Mouse (Mus musculus) heart, adult 8-10 months (tissue): ENCODE measurements around the gene Tead3. TPM values are rescaled to one million over a fixed set of nuclear protein-coding genes. Genes with fewer than 3 reads are reported as not detected.
"Not testable (repeated sequence)": the region's sequence is repeated elsewhere in the genome, so short reads cannot be mapped to it uniquely, and the experiment has no call there.

Experiments used
- DNase-seq: peaks from one replicate; pipeline ENCODE4 v3.0.0; 2022; ENCODE audit warnings: low spot score
- total RNA-seq, 4 experiments: library from RNA; stranded (reverse); gene quantifications; 2 replicates each; pipeline ENCODE4 v1.2.4; 2022

Gene Tead3
- total RNA-seq, 4 experiments from 2014 or later = 8.4 to 15.6 (median 11.7) TPM

DNA sequence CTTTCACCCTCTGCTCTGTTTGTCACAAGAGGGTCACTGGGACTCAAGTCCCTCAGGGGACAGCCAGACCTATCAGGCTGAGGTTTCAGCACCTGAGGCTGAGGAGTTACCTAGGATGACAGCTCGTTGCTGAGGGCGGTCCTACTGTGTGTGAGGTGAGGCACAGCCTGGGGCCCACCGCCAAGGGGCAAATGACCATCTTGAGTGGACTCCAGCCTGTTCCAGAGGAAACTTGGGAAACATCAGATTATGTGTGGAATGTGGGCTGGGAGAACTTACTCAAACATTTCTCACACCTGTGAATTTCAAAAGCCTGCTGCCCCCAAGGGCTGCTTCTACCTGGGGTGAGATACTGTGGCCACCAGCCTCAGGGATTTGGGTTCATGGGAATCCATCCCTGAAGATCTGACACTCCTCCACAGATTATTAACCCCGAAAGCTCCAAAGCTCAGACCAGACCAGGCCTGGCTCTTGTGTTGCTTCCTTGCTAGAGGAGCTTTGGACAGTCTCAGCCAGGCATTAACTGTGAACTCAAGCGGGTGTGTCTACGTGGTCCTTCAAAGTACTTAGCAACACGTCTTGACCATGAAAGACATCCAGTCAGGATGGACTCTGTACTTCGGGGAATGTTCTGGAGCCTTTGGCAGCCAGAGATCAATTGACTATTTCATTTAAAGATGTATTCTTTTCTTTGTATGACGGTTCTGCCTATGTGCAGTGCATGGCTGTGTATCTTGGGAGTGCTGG lies 10.1 kb upstream of the Tead3 start:
- no peak for DNase-seq

DNA sequence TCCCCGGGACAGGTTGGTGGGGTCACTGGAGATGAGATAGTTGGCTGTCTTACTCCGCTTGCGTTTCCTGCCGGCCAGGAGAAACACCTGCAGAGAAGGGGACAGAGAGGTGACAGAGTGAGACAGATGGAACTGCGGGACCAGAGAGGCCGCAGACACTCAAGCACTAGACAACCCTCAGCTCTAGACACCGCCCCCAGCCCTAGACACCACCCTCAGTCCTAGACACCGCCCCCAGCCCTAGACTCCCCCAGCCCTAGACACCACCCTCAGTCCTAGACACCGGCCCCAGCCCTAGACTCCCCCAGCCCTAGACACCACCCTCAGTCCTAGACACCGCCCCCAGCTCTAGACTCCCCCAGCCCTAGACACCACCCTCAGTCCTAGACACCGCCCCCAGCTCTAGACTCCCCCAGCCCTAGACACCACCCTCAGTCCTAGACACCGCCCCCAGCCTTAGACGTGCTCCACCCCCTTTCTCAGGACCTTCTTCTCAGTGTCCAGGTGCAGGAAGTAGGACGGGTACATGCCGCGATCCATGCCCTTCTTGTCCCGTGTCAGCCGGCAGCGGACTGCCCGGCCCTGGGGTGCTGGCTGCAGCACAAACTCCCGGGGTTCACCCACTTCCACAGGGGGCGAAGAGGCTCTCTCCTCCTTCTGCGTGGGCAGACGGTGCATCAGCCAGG lies 8.1 kb upstream of the Tead3 start:
- DNase-seq = not testable (repeated sequence)

DNA sequence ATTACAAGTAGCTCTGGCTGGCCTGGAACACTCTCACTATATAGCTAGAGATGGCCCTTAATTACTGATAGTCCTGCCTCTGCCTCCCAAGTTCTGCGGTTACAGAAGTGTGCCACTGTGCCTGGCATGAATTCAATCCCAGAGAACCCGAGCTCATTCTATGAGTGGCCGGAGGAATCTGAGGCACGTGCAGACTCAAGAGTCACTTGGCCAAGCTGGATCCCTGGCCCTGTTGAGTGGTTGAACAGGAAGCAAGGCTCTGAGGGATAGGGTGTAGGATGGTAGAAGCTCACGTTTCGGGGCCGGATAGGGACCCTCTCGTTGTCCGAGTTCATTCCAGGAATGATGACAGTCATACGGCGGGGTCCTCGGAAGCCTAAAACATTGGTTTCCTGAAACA lies 5.3 kb upstream of the Tead3 start:
- DNase-seq = no peak

DNA sequence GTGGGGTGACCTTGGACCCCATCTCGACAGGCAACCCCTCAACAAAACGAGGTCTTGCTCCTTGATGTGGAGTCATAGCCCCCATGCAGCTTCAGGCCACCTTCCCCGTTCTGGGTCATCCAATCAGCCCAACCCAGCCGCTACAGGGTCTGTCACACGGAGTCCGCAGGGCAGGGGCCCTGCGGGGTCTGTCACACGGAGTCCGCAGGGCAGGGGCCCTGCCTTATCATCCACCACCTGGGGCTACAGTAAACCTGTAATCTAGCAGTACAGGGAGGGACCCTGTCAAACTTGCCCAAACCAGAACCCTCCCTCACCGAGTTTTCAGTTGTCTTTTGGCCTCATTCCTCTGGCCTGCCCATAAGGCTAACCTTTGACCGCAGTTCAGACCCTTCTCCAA lies 1.4 kb upstream of the Tead3 start:
- no peak for DNase-seq

- DNase-seq = no peak
These were observed 805 bp upstream of the Tead3 start for GRCm38 (mm10) chr17:28351353-28351890.

DNA sequence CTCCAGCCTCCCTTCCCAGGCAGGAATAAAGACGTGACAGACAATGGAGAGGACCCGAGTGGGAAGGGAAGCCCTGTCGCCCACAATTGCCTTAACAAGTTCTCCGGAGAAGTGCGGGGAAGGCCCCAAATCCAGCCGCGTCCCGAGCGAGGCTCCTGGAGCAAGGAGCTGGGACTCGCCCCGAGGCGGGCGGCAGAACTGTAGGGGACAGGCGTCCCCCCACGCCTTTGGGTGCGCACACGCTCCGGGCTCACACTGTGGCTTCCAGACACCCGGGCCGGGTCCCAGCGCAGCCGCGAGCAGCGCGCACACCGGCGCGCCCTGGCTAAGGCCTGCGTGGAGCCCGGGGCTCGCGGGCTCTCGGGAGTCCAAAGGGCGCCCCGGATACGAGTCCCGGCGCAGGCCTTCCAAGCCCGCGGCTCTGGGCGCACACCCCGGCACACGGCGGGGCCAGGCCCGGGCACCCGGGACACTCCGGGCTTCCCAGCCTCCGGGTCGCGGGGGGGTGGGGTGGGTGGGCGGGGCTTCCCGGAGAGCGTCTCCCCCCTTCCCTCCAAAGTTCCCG lies 634 bp downstream of the Tead3 start:
- DNase-seq = no peak

GRCm38 (mm10) chr17:28349264-28349880 lies 1.2 kb downstream of the Tead3 start:
- no peak for DNase-seq

GRCm38 (mm10) chr17:28348211-28348610 lies 2.4 kb downstream of the Tead3 start:
- DNase-seq = no peak

DNA sequence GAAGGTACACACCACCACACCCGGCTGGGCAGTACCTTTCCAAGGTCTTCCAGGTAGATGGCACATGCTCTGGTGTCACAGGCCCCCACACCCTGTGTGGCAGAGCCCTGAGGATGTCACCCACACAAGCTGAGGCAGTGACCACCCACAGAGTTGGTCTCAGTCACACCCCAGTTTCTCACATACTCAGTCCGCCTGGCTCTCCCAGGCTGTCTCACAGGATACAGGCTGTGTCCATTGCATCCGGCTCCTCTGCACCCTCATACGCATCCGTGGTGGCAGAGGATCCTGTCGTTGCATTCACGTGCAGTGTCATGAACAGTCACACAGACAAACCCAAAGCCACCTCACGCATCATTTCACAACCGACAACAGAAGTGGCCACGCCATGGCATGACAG lies 3.3 kb downstream of the Tead3 start:
- DNase-seq = no peak

DNA sequence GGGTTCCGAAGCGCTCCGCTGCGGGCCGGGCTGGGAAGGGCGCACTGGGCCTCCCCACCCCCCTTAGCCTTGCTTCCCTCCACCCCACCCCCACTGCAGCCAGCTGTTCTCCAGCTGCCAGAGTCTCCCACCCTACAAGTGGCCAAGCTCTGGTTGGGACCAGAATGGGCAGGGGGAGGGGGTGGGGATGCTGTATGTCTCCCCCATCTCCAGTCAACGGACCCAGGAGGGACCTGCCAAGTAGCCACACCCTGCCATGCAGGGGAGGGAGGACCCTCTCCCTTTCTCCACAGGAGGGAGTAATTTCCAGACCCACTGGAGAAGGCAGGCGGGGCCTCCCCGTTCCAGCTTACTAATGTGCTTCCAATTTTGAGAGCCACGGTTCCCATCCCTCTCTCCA lies 4.7 kb downstream of the Tead3 start:
- no peak for DNase-seq

- no peak for DNase-seq
These were observed 5.3 kb downstream of the Tead3 start for GRCm38 (mm10) chr17:28345271-28345721.

DNA sequence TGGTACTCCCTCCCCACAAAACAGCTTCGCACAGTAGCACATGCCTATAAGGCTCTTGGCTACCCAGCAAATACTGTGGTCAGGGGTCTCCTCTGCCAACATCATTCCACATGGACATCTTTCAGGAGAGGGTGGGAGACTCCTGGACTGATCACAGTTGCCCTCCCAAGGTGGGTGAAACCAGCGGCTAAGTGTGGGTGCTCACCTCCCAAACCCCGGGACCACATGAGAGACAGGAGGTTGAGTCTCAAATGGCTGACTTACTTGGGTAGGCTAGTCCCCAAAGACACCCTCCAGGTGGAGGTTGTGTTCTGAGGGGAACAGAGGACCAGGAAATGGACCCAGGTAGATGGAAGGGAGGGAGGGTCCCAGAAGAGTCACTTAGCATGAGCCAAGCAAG lies 5.9 kb downstream of the Tead3 start:
- no peak for DNase-seq

DNA sequence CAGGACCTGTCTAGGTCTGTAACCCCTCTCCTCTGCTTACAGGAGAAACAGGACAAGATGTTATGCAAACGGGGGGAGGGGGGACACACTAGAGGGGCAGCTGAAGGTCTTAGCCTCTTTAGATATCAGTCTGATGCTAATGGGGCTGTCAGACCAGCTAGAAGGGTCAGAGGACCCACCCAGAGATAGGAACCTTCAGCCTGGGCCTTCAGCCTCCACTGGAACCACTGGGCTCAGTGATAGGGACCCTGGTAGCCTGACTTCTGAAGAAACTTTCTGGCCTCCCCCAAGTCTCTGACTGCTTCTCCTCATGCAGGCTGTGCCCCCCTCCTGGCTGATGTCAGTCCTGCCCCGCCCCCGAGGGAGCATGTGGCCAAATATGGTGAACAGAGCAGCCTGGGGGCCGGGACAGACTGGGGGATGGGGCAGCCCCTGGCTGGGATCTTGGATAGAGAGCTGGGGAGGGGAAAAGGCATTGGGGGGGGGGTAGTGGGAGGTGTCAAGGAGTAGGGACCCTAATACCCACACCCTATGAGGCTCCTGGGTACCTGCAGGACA lies 6.5 kb downstream of the Tead3 start:
- DNase-seq = no peak

DNA sequence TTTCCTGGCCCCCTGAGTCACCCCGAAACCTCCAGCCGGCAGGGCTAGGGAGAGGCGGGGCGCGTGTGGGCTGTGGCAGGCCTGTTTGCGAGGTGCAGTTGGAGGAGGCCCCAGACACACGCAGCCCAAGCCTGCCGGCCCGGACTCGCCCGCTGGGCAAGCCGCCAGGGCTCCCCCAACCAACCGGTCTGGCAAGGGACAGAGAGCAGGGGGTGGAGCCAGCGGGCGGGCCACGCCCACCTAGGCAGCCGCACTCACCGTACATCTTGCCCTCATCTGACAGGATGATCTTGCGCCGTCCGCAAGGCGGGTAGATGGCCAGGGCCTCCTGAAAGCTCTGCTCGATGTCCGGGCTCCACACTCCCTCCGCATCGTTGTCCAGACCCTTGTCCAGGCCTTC lies 9.5 kb downstream of the Tead3 start:
- peak; percentile 46 for DNase-seq

DNA sequence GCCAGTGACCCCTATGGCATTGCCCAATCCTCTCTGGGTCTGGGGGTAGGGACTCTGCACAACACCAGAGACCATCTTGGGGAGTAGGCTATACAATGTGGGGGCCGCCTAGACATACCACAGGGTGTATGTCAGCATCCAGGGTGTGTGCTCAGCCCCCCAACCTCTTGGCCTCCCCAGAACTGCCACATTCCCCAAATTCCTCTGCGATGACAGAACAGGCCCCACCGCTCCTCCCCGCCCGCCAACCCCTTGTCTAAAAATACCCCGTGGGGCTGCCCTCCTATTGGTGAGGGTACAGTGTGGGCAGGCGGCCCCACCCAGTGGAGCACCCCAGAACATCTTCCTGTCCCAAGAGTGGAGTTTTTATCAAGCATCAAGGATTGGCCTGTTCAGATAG lies 10.0 kb downstream of the Tead3 start:
- DNase-seq = no peak

GRCm38 (mm10) chr17:28337547-28337946 lies 13.1 kb downstream of the Tead3 start:
- no peak for DNase-seq

DNA sequence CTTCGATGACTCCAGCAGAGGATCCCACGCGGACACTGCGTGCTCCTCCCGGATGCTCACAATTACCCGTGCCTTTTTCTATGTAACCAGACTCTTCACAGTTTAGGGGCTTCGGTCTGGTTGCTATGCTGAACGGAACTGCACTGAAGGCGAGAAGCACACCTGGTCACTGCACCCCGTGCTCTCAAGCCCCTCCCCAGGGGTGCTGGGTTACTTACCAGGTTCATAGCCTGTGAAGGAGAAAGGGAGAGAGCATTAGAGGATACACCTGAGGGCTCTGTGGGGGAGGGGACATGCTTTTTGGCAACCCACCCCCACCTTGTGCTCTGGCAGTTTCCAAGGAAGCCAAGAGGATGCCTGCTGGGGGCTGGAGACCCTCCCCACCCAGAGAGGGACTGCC lies 15.3 kb downstream of the Tead3 start:
- DNase-seq = no peak

GRCm38 (mm10) chr17:28332915-28333546 lies 17.6 kb downstream of the Tead3 start:
- no peak for DNase-seq

DNA sequence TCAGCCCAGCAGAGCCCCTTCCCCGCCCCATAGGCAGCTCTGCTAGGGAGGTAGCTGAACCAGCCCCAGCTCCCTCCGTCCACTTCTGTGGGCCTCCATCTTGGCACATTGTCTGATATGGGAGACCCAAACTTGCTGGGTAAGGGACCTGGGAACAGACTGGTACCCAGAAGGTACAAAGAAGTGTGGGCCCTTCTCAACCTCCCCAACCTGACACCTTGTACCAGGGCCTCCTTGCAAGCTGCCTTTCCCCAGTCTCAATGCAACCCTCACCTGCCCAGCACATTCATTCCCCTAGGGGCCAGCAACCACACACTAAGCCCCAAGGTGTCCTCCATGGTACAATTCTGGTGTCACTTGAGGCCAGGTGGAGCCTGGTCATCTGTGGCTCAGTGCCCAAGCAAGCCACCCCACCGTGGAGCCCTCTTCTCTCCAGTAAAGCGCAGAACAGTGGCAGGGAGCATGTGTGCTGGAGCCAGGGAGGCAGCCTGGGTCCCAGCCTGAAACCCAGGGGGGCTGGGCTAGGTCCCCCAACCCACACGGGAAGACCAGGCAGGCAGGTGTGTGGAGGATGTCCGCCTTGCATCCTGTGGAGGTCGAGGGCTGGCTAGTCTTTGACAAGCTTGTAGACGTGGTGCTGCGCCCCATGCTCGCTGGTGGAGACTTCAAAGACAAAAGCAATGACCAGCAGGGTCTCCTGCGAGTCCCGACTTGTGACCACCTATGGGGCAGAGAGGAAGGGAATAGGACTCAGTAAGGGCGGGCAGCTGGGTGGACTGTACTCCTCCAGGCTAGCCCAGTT lies 18.3 kb downstream of the Tead3 start:
- no peak for DNase-seq

- DNase-seq = no peak
These were observed 19.1 kb downstream of the Tead3 start for GRCm38 (mm10) chr17:28331241-28332112.
